Mouse (Mus musculus) testis, adult 2 months (tissue): ENCODE results near the gene Grhl1.

ENCODE experiments used
- CTCF ChIP-seq: fragments of 200-500 bp; IDR thresholded peaks from 2 replicates; pipeline ENCODE4 v1.5.1; 2012; ENCODE audit warnings: low read depth, mild to moderate bottlenecking, inconsistent platforms, low read length, moderate library complexity; ENCODE audit not compliant: control insufficient read depth, insufficient read depth, insufficient replicate concordance
- POLR2A ChIP-seq: fragments of 200-500 bp; IDR thresholded peaks from 2 replicates; pipeline ENCODE4 v1.6.1; 2012; ENCODE audit warnings: low read depth, mild to moderate bottlenecking, inconsistent platforms, low read length, moderate library complexity; ENCODE audit not compliant: control insufficient read depth

DNA sequence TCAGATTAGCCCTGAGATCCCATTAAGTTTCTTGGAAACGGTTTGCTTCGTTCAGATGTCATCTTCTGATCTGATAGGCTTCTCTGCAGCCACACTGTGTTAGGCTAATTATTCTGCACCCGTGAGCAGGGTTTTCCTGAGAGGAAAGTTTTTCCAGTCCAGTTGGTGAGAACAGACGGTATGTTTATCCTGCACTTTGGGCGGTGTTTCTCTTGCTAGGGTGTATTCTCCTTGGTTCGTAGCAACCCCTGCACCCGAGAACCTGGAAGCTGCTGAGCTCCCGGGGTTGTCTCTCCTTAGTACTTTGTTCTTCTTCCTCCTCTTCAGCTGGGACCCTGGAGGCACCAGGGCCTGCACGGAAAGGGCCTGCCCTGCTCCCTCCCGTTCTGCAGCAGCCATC, 34.1 kb downstream of the Grhl1 start:
- TF ChIP-seq CTCF = no peak
- TF ChIP-seq POLR2A = no peak
